Mouse (Mus musculus) megakaryocyte-erythroid progenitor cell, adult 5-6 weeks (primary cell): ENCODE data around the gene Tlx2. TPM values are rescaled to one million over a fixed set of nuclear protein-coding genes. Genes with fewer than 3 reads are reported as not detected.

ENCODE experiments used
- ATAC-seq: replicated peaks from 2 replicates; pipeline ENCODE4 v1.8.0; 2016; ENCODE audit warnings: mild to moderate bottlenecking, inconsistent platforms; ENCODE audit not compliant: severe bottlenecking, poor library complexity, low FRiP score, low TSS enrichment
- total RNA-seq, 2 experiments: library from RNA; stranded (forward) in 1 of 2; stranded (reverse) in 1 of 2; fragments of 200-1000, 215-1000 nt in 1 of 2; fragments of >200 nt in 1 of 2; fragmentation: Nextera tagmentation in 1 of 2; gene quantifications; 2 replicates each; pipeline ENCODE4 v1.2.3; 2014 to 2017

Tlx2 gene
- total RNA-seq (2014; fragmentation: Nextera tagmentation) (not detected in 2 replicates), total RNA-seq (2017) (not detected in 2 replicates)

DNA sequence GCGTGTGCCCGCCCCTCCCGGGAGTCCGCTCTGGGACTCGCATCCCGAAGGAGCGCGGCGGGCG lies at the start of gene Tlx2:
Gene Tlx2 (minus strand): TSS at position 47 of the 64 bp plus-strand sequence.
- ATAC-seq, result no peak

DNA sequence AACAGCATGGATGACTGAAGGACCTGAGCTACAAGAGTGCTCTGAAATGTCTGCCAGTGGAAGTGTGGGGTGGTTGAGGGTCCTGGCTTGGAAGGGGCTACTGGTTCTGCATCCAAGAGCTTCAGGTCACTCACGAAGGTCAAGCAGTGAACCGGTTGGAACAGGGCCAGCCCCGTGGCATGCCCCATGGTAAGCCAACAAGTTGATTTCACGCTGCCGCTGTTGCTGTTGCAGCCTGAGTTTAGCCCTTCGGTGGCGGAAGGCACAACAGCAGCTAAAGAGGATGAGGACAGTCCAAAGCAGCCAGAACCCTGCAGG lies 49.6 kb upstream of the Tlx2 start:
- no peak for ATAC-seq

DNA sequence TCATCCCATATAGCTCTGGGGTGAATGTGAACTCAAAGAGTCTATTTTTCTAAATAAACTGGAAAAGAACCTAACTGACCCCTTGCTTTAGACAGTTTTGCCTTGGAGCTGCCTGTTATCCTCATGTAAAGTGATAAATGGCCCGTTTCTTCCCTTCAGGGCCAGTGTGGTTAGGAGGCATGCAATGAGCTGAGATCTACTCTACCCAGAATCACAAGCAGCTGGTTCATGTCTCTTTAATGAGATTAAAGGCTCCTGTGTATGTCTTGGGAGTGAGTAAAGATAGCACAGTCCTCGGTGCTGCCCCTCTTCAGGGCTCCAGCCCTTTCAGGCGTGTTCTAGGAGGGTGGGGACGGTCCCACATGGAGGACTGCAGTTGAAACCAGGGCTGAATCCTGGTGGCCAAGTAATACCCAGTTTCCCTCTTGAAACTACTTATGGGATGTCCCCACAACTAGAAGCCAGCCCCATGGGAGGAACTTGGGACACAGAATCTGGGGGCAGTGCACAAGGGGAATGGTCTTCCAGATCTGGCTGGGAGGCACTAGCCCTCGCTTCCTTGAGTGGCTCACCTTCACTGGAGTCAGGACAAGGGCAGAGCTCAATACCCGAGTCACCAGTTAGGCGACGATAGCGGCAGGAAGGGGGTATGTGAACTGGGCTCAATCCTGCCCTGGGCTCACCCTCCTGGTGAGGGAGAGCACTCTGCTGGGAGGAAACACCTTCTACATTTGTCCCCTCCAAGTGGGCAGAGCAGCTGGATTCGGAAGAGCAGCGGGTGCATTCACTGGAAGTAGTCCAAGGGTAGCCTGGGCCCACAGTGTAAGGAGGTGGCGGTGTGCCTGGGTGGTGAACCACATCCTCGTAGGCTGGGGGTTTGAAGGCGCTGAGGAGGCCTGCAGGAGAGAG lies 49.0 kb upstream of the Tlx2 start:
- ATAC-seq, result no peak

DNA sequence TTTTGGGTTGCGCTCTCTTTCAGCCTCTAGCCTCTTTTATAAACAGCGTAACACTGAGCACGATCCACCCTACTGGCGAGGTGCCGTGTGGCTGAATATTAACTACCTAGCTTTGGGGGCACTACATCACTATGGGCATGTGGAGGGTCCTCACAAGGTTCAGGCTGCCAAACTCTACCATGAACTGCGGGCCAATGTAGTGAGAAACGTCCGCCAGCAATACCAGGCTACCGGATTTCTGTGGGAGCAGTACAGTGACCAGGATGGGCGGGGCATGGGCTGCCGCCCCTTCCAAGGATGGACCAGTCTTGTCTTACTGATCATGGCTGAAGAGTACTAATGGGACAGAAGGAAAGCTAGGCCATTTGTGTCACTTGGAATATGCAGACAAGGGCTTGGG lies 48.3 kb upstream of the Tlx2 start:
- no peak for ATAC-seq

DNA sequence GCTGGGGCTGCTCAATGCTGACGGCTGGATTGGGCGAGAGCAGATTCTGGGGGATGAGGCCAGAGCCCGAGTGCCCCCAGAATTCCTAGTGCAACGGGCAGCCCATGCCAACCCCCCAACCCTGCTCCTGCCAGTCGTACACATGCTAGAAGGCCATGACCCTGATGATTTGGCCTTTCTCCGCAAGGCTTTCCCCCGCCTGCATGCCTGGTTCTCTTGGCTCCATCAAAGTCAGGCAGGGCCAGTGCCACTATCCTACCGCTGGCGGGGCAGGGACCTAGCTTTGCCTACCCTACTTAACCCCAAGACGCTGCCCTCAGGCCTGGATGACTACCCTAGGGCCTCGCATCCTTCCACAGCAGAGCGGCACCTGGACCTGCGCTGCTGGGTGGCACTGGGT lies 47.5 kb upstream of the Tlx2 start:
- ATAC-seq, result no peak

DNA sequence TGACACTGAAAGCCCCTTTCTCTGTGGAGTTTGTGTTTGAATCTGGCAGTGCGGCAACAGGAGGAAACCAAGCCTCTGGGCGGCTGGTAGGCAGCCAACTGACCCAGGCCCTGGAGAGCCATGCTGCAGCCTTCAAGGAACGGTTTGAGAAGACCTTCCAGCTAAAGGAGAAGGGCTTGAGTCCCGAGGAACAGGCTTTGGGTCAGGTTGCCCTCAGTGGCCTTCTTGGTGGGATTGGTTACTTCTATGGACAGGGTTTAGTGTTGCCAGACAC lies 47.0 kb upstream of the Tlx2 start:
- no peak for ATAC-seq

DNA sequence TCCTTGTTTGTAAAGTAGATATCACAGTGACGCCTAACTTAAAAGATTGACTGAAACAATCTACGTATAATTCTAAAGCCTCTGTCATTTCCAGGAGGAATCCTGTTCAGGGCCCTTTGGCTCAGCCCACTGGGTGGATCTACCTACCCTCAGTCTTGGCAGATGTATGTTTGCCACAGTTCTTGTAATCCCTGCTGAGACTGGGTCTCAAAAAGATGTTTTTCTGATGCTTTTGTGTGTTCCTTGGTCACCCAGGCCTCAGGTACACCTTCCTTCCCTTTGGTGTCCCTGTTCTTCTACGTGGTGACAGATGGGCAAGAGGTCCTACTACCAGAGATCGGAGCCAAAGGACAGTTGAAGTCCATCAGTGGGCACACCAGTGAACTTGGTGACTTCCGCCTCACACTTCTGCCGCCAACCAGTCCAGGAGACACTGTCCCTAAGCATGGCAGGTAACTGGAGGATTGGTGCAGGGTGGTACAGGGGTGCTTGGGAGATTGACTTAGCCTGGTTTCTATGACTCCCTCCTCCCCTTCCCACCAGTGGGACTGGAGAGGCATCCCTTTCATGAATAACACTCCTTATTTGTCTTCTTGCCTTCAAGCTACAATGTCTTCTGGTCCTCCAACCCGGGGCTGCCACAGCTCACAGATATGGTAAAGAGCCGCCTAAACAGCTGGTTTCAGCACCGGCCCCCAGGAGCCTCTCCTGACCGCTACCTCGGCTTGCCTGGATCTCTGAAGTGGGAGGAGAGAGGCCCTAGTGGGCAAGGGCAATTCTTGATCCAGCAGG lies 46.5 kb upstream of the Tlx2 start:
- ATAC-seq, result no peak

DNA sequence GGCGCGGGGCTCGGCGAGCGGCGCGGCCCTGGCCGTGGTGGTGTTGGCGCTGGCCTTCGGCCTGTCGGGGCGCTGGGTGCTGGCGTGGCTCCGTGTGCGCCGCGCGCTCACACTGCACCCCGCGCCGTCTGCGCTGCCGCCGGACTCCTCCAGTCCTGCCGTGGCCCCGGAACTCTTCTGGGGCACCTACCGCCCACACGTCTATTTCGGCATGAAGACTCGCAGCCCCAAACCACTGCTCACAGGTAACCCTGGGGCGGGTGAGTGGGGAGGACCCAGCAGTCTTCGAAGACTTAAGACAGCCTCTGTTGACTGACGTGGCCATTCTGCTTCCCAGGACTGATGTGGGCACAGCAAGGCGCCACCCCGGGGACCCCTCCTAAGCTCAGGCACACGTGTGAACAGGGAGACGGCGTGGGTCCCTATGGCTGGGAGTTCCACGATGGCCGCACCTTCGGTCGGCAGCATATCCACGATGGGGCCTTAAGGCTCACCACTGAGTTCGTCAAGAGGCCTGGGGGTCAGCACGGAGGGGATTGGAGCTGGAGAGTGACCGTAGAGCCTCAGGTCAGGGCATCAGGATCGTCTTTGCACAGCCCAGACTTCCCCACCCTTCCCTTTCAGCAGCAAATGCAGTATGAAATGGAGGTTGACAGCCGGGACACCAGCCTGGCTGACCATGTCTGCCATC lies 45.7 kb upstream of the Tlx2 start:
- no peak for ATAC-seq

DNA sequence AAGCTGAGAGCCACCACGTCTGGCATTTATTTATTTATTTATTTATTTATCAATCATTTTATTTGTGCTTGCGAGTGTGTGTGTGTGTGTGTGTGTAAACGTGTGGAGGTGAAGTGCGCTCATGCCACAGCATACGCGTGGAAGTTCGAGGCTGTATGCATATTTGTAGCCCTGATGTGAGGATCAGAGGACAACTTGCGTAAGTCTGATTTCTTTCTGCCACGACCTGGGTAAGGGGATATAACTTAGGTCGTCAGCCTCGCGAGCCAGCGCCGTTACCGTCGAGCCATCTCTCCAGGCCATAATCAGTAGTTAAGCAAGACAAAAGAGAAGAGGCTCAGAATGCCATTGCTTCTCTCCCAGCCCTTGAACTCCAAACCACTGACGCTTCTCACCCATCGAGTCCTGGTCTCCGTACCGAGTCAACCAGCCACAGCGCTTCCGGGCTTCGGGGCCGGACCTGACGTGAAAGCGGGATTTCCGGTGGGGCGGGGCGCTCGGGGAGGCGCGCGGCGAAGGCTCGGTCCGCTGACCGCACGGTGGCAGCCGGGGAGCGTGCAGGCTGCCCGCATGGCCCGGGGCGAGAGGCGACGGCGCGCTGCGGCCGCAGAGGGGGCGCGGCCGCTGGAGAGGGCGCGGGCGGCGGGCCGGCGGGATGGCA lies 45.0 kb upstream of the Tlx2 start, which contains the start of gene Mogs:
Gene Mogs (plus strand): TSS at position 486 of the 661 bp plus-strand sequence.
- ATAC-seq, result peak; percentile 74

DNA sequence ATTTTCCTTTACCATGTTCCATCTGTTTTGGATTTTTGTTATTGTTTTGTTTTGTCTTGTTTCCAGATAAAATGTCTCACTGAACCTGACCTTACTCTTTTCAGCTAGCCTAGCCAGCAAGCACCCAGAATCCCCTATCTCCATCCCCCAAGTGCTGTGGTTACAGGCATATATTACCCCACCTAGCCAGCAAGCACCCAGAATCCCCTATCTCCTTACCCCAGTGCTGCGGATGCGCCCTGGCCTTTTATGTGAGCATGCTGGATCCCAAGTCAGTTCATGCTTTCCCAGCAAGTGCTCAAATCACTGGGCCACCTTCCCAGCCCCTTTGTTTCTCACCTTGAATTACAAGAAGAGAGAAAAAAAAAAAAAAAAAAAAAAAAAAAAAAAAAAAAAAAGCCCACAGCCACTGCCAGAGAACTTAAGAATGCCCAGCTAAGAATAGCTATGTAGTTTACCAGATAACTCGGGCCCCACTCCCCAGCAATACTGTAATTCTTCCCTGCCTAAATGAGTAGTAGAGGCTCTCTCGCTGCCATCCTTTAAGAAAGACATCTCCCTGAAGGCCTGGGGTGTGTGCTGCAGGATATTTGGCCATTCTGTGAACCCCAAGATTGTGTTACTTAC lies 41.5 kb upstream of the Tlx2 start:
- no peak; the same call in 1 of the 2 replicates for ATAC-seq

DNA sequence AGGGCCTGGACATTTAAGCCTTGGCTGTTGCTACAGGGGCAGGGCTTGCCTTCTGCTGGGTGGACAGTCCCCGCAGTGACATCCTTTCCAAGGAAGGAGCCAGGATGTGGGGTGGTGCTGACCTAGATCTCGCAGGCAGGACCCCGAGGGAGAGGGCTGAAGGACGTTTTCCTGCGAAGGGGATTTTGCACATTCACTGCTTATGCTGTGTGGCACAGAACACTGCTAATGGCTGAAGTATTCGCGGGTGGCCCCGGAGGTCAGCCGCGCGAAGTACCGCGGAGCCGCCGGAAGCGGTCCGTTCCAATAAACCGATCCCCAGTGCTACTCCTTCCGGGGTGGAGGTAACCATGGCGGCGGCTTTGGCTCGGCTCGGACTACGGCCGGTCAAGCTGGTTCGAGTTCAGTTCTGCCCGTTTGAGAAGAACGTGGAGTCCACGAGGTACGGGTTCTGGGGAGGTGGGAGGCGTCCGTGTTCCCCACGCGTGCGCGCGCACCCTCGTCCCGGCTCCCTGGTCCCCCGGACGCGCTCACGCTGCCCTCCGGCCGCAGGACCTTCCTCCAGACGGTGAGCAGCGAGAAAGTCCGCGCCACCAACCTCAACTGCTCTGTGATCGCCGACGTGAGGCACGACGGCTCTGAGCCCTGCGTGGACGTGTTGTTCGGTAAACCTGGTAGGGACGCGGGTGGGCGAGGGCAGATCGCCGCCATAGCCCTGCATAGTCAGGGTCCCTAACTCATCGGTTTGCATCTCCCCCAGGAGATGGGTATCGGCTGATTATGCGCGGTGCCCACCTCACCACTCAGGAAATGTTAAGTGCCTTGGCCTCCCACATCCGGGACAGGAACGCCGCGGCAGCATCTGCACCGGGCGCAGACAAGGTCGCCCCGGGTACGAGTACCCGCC lies 38.9 kb upstream of the Tlx2 start, which contains the start of gene Mrpl53:
Gene Mrpl53 (plus strand): TSS at position 279 of the 907 bp plus-strand sequence.
- peak; percentile 43 for ATAC-seq

DNA sequence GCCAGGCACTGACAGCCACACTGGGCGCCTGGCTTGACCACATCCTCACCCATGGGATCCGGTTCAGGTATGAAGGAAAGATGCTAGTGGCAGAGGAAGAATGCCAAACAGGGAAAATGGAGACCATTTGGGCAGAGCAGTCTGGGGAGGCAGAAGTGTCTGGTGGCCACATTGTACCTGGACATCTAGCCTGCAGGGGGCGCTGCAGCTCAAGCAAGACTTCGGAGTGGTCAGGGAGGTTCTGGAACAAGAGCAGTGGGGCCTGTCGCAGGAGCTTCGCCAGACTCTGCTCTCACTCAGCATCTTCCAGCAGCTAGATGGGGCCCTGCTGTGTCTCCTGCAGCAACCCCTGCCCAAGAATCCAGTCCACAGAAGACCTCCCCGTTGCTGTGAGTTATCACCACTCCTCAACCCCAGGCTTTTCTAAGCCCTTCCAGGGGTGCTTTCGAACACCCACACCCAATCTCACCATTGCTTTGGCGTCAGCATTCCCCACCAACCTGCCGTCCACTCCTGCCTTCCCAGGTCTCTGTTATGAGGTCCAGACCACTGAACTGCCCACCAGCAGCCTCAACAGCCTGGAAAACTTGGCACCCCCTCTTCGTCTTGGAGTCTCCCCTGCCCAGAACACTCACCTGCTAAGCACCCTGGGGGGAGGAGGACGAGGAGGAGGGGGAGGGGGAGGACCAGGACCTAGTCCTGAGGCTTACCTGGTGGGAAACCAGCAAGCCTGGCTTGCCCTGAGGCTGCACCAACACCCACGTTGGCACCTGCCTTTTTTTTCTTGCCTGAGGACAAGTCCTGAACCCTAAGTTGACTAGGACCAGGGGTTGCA lies 37.7 kb upstream of the Tlx2 start:
- ATAC-seq, result peak; percentile 48; the same call in 1 of the 2 replicates

DNA sequence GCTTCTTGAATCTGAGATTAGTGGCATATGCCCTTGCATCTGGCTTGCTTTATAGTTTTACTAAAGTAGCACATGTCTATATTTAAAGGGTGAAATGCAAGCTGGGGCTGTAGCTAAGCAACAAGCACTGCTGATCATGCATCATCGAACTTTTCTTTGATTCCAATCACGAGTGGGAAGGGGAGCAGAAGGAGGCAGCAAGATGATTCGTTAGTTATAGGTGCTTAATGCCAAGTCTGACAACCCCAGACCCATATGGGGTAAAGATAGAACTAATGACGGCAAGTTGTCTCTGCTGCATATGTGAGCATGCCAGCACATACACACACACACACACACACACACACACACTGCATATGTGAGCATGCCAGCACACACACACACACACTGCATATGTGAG lies 34.1 kb upstream of the Tlx2 start:
- ATAC-seq, result no peak

DNA sequence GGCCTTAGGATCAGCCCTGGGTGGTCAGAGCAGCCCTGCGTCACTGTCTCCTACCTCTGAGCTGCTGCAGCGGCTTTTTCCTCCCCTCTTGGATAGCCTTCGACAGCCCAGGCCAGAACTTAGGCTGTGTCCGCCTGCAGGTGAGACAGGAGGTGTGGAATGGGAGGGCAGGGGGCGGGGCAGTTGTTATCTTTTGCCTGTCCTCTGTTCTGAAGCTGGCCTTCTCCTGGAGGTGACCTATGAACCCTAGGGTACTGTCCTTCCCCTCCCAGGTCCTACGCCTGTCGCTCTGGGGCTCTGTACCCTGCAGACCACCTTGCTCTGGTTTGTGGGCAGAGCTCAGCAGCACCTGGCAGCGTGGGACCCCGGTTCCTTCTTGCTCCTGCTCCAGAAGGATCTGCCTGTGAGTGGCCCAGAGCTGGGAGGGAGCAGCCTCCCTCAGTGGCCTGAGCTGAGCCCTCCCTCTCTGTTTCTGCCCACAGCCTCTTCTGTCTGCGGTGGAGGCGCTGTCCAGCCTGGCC lies 33.1 kb upstream of the Tlx2 start:
- ATAC-seq, result no peak

DNA sequence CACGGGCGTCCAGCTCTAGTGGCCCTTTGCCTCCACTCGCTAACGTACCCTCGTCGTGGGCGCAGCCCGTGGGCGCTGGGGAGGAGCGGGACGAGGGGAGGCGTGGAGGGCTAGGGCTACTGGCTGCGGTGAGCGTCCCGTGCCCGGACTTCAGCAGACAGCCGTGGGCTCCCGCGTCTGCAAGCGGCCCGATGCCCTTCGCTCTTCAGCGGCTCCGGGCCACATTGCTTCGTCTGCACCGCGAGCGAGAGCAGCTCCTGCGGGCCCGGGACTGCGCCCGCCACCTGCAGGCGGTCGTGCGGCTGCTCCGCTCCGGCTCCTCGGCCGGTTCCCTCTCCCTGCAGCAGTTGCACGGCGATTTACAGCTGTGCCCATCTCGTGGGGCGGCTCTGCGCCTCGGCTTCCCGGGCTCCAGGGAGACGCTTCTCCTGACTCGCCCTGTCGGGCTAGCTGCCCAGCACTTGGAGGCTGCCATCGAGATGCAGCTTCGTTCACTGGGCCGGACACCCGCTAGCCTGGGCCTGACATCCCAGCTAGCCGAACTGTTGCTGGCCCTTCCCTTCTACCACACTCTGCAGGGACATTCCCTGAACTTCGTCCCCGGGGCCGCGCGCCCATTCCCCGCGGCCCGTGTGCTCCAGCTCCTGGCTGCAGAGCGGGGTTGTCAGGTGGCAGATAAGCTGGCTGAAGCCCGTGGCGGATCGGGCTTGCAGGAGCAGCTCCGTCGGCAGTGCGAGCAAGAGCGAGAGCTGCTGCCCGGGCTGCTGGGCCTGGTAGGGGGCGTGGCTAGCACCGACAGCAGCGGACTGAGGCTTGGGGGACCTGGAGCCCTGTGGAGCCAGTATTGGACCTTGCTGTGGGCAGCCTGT lies 31.8 kb upstream of the Tlx2 start:
- peak; percentile 78 for ATAC-seq

DNA sequence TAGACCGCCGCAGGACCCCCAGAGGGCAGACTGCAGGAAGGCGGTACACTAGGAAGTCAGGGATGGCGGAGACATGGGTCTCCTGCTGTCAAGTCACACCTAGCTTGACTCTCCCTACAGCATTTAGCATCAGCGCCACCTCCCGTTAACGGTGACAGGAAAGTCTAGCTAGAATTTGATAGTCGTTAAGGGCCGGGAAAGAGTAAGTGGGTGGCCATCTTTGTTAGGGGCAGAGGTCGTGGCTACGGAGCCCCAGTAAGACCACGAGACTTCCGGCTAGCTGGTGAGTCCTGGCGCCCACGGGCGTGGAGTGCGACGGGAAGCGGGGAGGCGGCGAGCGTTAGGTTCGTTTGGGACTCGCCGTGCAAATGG lies 31.2 kb upstream of the Tlx2 start, which contains the start of the genes Ccdc142 and Gm42688:
Gene Ccdc142 (plus strand): TSS at position 286 of the 372 bp plus-strand sequence.
Gene Gm42688 (plus strand): TSS at position 302 of the 372 bp plus-strand sequence.
- peak; percentile 86 for ATAC-seq

DNA sequence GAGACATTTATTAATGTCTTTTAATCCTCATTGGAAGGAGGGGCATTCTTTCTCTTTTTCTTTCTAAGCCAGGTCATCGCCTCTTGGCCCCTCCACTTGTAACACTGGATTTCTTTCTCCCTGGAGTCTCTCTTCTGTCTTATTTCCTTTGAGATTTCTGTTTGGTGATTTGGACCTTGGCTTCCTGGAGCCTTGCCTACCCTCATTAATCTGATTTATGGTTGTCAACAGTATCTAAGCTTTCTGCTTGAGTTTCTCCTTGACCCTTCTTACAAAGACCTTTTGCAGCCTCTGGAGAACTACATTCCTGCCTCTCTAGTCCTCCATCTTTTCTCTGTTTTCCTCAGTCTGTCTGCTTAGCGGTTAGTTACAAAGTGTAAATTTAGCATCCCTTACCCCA lies 28.3 kb upstream of the Tlx2 start:
- ATAC-seq, result no peak
